Mouse (Mus musculus): ENCODE measurements around the gene Spata13.

Spata13 gene

GRCm38 (mm10) chr14:60751581-60751980, 117.8 kb downstream of the Spata13 start:
- DNase-seq (ENCODE audit: low spot score in 2 of 2), result no peak

- no peak for DNase-seq (ENCODE audit: low spot score in 2 of 2)
Observed at GRCm38 (mm10) chr14:60752892-60753800, 119.3 kb downstream of the Spata13 start.

- DNase-seq (ENCODE audit: low spot score in 2 of 2), result no peak
Observed at GRCm38 (mm10) chr14:60753801-60754126, 120.0 kb downstream of the Spata13 start.

GRCm38 (mm10) chr14:60754656-60755055, 120.9 kb downstream of the Spata13 start:
- DNase-seq (ENCODE audit: low spot score in 2 of 2), result no peak

DNA sequence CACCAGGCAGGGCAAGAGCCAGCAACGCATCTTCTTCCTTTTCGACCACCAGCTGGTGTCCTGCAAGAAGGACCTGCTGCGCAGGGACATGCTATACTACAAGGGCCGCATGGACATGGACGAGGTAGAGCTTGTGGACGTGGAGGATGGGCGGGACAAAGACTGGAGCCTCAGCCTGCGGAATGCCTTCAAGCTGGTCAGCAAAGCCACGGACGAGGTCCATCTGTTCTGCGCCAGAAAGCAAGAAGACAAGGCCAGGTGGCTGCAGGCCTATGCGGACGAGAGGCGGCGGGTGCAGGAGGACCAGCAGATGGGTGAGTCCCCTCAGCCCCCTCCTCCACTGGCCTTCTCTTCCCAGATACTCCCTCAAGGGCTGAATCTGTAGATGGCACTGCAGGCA, 122.5 kb downstream of the Spata13 start:
- DNase-seq (ENCODE audit: low spot score in 2 of 2), result no peak

DNA sequence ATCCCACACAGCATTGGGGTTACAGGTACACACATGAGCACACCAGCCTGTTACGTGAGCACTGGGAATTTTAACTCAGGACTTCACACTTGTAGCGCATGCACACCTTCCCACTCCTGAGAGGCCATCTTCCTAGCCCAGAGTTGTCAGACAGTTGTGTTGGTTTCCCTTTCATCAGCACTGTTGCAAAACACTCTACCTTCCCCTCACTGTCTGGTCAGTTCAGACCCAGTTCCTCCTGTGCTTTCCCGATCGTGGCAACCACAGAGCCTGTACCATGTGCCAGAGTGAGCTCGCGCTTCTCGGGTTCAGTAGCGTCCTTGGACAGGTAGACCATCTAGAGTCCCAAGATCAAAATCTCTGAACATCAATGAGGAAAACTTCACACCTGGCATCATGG, 123.5 kb downstream of the Spata13 start:
- DNase-seq (ENCODE audit: low spot score in 2 of 2), result no peak

GRCm38 (mm10) chr14:60757722-60758121, 123.9 kb downstream of the Spata13 start:
- no peak for DNase-seq (ENCODE audit: low spot score in 2 of 2)

DNA sequence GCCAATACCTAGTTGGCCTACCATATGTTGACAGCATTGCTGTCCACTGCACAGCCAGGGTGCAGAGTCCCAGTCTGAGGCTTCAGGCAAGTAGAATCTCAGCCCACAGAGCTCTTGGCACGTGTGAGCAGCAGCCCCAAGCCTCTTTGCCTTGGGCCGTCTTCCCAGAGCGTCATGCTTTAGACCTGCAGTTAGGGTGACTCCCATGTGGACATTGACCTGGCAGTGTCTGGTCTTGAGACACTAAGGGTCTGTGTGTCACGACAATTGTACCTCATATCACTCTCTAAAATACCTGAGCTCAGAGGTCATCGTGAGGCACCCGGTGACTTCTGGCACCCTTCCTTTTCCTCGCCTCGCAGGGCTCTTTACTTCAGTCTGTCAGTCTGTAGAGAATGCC, 125.3 kb downstream of the Spata13 start:
- no peak for DNase-seq (ENCODE audit: low spot score in 2 of 2)

GRCm38 (mm10) chr14:60761801-60762200, 128.0 kb downstream of the Spata13 start:
- no peak for DNase-seq (ENCODE audit: low spot score in 2 of 2)

DNA sequence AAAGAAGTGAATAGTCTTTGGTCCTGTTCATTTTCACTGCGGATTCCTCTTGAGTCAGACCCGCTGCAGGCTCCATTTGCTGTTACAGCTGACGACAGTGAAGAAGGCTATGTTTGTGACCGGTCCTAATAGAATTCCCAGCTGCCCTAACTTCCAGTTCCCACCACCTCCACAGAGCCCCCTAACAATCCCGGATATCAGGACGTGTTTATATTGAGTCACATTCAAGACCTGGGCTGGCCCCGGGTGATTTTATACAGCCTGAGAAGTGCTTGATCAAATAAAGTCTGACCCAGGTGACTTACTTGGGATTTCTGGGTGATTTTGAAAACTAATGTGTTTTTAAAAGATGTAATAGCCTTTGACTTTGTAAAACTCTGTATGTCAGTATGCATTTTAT, 129.0 kb downstream of the Spata13 start:
- DNase-seq (ENCODE audit: low spot score in 2 of 2), result no peak

DNA sequence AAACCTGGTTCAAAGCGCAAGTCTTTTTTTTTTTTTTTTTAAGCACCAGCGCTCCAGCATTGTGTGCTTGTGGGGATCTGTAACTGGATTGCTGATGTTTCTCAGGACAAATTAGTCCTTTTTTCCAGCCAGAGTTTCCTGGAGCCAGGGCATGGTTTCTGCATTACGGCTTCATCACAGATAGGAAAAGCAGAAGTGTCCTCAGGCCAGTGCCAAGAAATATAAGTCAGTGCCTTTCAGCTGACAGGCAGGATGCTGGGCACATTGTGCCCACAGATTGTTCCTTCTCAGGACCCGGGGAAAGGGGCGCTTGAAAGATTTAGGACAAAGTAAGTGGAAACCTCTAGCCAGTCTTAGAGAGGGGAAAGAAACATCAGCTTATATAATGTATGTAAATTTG, 129.9 kb downstream of the Spata13 start:
- DNase-seq (ENCODE audit: low spot score in 2 of 2), result no peak

DNA sequence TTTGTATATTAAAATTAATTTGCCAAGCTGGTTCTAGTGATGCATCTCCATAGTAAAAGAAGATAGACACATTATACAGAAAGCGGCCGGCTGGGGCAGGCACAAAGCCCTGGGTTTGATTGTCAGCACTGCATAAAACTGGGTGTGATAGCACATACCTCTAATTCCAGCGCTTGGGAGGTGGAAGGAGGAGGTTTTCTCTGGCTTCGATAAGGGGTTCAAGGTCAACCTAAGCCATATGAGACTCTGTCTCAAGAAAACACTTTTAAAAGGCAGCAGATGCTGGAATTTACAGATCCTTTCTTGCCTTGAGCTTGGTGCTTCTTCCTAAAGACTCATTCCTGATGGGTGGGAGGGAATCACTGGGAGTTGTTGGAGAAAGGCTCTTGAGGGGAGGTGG, 130.7 kb downstream of the Spata13 start:
- DNase-seq (ENCODE audit: low spot score in 2 of 2), result no peak

- no peak for DNase-seq (ENCODE audit: low spot score in 2 of 2)
Observed at GRCm38 (mm10) chr14:60765025-60765424, 131.2 kb downstream of the Spata13 start.

DNA sequence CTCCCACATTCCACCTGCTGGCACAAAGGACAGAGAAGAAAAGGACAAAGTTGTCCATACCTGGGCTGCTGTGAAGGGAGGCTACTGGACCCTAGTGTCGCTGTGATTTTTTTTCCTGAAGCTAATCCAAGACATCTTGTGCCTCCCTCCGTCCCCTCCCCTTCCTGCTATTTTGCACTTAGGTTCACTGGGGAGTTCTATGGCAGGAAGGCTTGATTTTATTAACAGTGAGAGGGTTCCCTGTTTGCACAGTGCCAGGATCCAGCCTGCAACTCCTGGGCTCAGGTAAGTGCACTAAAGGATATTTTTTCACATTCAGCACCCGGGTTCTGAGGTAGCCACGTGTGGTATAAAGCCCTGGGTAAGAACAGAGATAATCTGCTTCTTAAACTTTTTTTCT, 134.1 kb downstream of the Spata13 start, which contains the start of gene C1qtnf9:
TSS of gene C1qtnf9 (plus strand) at position 251 of the 400 bp plus-strand sequence.
- DNase-seq (ENCODE audit: low spot score in 2 of 2), result no peak

GRCm38 (mm10) chr14:60769340-60769739, 135.5 kb downstream of the Spata13 start:
- no peak for DNase-seq (ENCODE audit: low spot score in 2 of 2)

- DNase-seq (ENCODE audit: low spot score in 2 of 2), result no peak
Observed at GRCm38 (mm10) chr14:60770594-60770993, 136.8 kb downstream of the Spata13 start.

DNA sequence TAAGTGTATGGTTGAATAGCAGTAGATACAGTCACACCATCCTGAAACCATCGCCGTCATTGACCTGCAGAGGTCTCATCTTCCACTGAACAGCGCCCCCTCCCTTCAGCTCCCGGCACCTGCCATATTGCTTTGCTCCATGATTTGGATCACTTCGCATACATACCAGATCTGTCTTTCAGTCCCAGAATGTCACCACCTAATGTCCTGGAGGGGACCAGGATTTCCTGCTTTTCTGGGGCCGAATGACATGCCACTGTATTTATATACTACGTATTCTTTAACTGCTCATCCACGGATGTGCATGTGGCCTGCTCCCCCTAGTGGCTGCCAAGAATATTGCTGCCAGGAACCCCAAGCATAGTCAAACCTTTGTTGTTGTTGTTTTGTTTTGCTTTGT, 137.3 kb downstream of the Spata13 start:
- DNase-seq (ENCODE audit: low spot score in 2 of 2), result peak; percentile 65 to 67

DNA sequence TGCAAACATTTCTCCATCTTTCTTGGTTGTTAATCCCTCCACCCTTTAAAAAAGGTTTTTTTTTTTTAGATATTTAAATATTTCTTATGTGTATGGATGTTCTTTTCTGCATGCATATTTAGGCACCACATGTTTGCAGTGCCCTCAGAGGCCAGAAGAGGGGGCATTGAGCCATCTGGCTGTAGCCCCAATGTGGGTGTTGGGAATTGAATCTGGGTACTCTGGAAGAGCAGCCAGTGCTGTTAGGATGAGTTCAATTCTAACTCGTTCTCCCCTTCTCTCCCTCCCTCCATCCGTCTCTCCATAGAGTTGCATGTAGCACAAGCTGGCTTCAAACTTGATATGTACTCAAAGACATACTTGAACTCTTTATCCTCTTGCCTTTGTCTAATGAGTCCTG, 139.7 kb downstream of the Spata13 start:
- no peak for DNase-seq (ENCODE audit: low spot score in 2 of 2)

- DNase-seq (ENCODE audit: low spot score in 2 of 2), result no peak
Observed at GRCm38 (mm10) chr14:60776521-60776920, 142.7 kb downstream of the Spata13 start.

DNA sequence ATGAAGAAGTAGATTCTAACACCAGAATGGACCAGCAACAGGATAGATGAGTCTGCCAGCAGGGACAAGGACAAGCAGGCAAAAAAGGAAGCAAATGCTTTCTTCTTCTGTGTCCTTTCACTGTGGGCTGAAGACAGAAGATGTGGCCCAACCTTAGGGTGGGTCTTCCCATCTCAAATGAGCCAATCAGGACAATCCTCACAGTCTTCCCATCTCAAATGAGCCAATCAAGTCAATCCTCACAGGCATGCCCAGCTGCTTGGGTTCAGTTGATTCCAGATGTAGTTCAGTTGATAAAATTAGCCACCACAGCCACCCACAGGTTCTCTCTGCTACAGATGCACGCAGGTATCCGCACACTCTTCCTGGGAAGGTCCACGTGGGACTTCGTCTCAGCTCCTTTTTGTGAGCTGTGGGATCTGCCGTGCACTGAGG, 143.7 kb downstream of the Spata13 start:
- DNase-seq (ENCODE audit: low spot score in 2 of 2), result no peak

DNA sequence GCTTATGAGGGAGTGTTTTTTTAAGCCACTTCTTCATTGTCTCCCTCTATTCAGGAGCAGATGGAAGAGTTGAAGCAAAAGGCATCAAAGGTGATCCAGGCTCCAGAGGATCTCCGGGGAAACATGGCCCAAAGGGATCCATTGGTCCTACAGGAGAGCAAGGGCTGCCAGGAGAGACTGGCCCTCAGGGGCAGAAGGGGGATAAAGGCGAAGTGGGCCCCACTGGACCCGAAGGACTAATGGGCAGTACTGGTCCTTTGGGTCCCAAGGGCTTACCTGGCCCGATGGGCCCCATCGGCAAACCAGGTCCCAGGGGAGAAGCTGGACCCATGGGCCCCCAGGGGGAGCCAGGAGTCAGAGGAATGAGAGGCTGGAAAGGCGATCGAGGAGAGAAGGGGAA, 145.4 kb downstream of the Spata13 start:
- DNase-seq (ENCODE audit: low spot score in 2 of 2), result no peak

- DNase-seq (ENCODE audit: low spot score in 2 of 2), result no peak
Observed at GRCm38 (mm10) chr14:60782121-60782656, 148.4 kb downstream of the Spata13 start.

DNA sequence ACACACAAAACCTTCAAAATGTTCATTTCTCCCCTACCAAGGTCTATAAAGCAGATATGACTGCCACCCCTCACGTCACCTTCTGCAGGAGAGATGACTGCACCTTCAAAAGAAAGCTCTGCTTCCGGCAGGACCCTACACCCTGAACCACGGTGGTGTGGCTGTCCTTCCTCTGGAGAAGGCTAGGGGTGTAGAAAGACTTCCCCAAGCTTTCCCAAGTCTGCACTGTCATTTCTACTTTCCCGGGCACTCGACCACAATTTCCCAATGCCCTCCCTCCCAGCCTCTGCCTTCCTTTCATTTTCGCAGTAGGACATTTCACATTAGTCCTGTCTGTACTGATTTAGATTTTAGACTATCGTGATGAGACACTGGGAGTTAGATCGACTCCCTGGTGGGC, 149.4 kb downstream of the Spata13 start:
- DNase-seq (ENCODE audit: low spot score in 2 of 2), result no peak
